Mouse (Mus musculus): ENCODE data around the gene Kdm4a. TPM values are rescaled to one million over a fixed set of nuclear protein-coding genes. Genes with fewer than 3 reads are reported as not detected.

The Kdm4a gene
- 10 to 100 TPM; 48.8 to 50.4 TPM for total RNA-seq (2023)

DNA sequence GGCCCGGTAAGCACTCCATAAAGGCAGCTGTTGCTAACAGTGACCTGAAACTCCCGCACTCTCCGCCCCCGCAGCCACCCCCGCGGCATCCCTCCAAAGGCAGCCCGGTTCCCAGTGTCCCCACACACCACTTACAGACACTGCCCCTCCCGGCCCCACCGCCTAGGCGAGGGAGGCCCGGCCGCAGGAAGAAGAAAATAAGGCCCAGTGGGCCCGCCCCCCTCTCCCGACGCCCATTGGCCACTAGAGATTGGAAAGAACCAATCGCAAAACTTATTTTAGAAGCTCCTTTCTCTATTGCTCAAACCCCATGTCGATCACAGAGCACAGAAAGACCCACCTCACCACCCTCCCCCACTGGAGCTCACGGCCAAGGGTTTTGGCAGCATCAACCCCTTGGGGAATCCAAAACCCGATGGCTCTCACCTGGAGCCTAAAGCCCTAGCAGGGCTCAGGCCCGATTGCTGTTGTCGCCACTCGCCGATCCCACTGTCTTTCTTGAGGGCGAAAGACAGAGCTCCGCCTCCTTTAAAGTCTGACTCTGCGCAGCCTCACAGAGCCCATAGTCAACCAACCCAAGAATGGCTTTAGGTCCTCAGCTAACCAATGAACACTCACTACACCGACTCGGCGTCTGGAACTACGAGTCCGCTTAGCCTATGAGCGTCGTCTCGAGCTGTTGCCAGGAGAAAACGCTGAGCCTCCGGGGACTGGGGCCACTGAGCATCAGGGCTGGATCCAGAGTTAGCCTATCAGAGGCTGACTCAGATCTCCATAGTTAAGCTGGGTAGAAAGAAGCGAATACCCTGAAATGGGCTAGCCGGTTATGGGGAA lies at the start of gene Kdm4a:
Kdm4a (minus strand) TSS at position 577 of the 834 bp plus-strand sequence.

DNA sequence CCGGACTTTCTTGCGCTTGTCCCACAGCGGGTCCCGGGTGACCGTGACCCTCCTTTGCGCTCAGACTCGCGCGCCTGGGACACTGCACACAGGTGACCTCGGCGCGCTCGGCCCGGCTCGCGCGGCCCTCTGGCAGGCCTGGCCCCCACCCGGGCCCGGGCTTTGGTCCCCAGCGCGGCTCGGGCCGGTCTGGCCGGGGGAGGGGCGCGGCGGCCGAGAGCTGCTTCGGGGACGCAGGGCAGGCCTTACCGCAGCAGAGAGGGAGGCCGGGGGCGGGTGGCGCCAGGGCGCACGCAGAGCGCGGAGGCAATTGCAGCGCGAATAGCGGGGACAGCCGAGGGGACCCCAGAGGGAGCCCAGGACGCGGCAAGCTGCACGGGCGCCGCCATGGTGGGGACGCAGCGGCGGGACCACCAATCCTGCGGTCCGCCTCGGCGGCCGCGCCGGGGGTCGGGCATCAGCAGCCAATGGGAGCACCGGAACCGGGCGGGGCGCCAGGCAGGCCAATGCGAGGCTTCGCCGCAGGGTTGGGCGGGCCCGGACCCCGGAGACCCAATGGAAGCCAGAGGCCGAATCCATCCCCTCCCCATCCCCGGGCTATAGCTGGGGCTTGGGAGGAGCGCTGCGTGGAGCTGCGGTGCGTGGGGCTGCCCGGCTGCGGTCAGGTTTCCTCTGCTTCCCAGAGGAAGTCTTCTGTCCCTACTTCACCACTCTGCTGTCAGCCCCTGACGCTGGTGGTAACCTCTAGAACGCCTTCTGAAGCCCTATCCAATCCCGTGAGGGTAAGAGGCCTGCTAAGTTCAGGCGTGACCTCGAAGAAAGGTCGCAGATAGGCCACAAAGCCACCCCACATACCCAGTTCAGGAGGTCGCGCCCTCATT lies 45.1 kb downstream of the Kdm4a start, which contains the start of gene St3gal3:
St3gal3 (minus strand) TSS at position 430 of the 881 bp plus-strand sequence.

Other genes with a start within 250 kb of the Kdm4a start
- 10 to 100 TPM; 20.8 to 22.3 TPM for gene St3gal3, start 45.1 kb downstream of the Kdm4a start, total RNA-seq (2023)
- 1 to 10 TPM in 1 of 2 experiments, under 1 TPM in 1; 0.73 to 1.2 TPM for gene Ptprf, start 111.4 kb upstream of the Kdm4a start, total RNA-seq (2023)
- 10 to 100 TPM; 26.9 to 32.2 TPM for gene Szt2, start 229.2 kb upstream of the Kdm4a start, total RNA-seq (2023)
- gene Med8, start 229.3 kb upstream of the Kdm4a start, total RNA-seq (2023), result 10 to 100 TPM; 71.0 to 76.3 TPM
- 100 to 1,000 TPM in 1 of 2 experiments, 10 to 100 TPM in 1; 95.8 to 104 TPM for gene Elovl1, start 248.1 kb upstream of the Kdm4a start, total RNA-seq (2023)

Data from monocyte, adult 59 days (primary cell).